Mouse (Mus musculus) liver, embryonic 14.5 days (tissue): ENCODE data around the gene Erg.

Experiments used
- CTCF ChIP-seq: IDR thresholded peaks from 2 replicates; pipeline ENCODE4 v1.5.1; 2016; ENCODE audit warnings: antibody characterized with exemption, low read depth, control low read depth
- EP300 ChIP-seq: IDR thresholded peaks from 2 replicates; pipeline ENCODE4 v1.6.1; 2016; ENCODE audit warnings: antibody characterized with exemption, low read depth

GRCm38 (mm10) chr16:95434434-95434833 lies 152.0 kb downstream of the Erg start:
- TF ChIP-seq CTCF (no peak), EP300 (no peak)
